Mouse (Mus musculus): ENCODE results near the gene Gm21992.
A peak's percentile ranks its signal among the peaks of the same experiment; 100 is the strongest.

The Gm21992 gene

GRCm38 (mm10) chr19:4811063-4811908 lies at the start of gene Gm21992, which contains the start of gene Rbm14:
Gm21992 (minus strand) TSS chr19:4811612.
Rbm14 (minus strand) TSS chr19:4811634.
- peak; percentile 98 to 99 for DNase-seq

- DNase-seq = no peak
Observed at GRCm38 (mm10) chr19:4859081-4859480, 47.7 kb upstream of the Gm21992 start.

- no peak for DNase-seq
Observed at GRCm38 (mm10) chr19:4855951-4856350, 44.5 kb upstream of the Gm21992 start.

DNA sequence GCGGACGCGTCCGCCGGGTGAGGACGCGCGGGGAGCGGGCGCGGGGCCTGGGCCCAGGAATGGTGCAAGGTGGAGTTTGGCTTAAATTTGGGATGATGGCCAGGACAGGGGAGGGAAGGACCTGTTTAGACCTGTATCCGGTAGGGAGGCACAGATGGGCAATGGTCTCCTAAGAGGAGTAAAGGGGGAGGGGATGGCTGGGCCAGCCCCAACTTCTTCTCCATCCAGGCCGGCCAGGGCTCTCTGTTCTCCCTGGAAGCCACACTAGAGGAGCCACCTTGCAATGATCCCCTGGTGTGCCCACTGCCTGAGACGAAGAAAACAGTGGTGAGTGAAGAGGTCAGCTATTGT lies 44.0 kb upstream of the Gm21992 start:
- DNase-seq = no peak

GRCm38 (mm10) chr19:4854552-4855469 lies 43.4 kb upstream of the Gm21992 start, which contains the start of gene Ctsf:
Ctsf (plus strand) TSS chr19:4855130.
- peak; percentile 95 for DNase-seq

- DNase-seq = no peak
Observed at GRCm38 (mm10) chr19:4850281-4850680, 38.9 kb upstream of the Gm21992 start.

- no peak for DNase-seq
Observed at GRCm38 (mm10) chr19:4849800-4850199, 38.4 kb upstream of the Gm21992 start.

DNA sequence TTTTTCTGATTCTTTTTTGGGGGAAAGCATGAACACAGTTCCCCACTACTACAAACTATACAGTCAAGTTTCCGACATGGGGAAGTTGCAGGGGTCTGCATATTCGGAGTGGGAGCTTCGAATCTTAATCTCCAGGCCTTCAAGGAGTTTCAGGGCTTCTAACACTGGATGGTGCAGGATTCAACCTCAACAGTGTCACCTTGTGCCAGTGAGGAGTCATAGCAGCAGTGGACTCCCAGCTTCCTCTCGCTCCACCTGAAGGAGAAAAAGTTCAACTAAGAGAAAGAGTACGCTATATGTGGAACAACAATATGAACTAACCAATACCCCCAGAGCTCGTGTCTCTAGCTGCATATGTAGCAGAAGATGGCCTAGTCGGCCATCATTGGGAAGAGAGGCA lies 36.1 kb upstream of the Gm21992 start:
- DNase-seq = peak; percentile 33 to 49

- no peak for DNase-seq
Observed at GRCm38 (mm10) chr19:4845846-4846245, 34.4 kb upstream of the Gm21992 start.

DNA sequence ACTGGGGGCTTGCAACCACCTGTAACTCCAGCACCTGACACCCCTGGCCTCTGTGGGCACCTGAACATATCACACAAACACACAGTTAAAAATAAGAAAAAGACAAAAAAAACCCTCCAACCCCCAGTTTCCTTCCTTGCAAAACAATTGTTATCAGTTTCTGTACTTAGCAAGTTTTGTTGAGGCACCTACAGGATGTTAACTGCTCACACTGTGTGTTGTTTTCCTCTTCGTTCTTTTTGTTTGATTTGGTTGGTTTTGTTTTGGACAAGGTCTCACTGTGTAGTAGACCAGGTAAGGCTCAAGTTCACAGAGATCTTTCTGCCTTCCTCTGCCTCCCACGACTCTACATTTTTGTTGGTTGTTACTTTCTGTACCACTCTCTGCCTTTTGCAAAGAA lies 31.2 kb upstream of the Gm21992 start:
- DNase-seq = no peak

- no peak for DNase-seq
Observed at GRCm38 (mm10) chr19:4840848-4841247, 29.4 kb upstream of the Gm21992 start.

DNA sequence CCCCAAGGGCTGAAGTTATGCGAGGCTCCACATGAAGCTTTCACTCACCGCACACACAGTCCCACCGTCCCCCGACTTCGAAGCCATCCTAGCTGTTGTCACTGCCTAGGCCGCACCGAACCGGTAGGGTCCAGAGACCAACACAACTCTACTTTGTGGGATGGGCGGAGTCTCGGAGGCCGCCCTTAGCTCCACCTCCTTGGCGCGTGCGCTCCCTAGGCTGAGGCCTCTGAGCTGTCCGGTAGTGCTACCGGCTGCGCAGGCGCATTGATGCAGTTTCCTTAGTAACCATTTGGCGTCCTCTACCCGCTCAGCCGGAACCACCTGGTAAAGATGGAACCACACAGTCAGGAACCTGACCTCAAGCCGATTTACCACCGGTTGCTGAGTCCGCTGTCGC lies 27.7 kb upstream of the Gm21992 start, which contains the start of the genes Ccs and Ccdc87:
Gene Ccs, minus strand, starts transcription at position 184 of the 400 bp plus-strand sequence.
Gene Ccdc87, plus strand, starts transcription at position 218 of the 400 bp plus-strand sequence.
- DNase-seq = peak; percentile 96 to 98

- DNase-seq = no peak
Observed at GRCm38 (mm10) chr19:4838526-4839140, 27.2 kb upstream of the Gm21992 start.

DNA sequence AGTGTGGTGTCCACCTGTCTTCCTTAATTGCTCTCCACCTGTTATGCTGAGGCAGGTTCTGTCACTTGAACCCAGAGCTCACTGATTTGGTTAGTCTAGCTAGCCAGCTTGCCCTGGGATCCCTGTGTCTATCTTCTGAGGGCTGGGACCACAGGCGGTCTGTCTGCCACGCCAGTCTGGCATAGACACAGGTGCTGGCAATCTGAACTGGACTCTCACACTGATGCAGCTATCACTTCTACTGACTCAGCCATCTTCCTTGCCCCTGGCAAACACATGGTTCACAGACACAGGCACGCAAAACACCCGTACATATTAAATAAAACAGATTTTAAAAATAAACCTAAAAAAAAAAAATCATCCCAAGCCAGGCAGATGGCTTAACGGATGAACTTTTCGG lies 25.6 kb upstream of the Gm21992 start:
- no peak for DNase-seq

- DNase-seq = no peak
Observed at GRCm38 (mm10) chr19:4836096-4836495, 24.7 kb upstream of the Gm21992 start.

GRCm38 (mm10) chr19:4833977-4834376 lies 22.6 kb upstream of the Gm21992 start:
- no peak for DNase-seq

DNA sequence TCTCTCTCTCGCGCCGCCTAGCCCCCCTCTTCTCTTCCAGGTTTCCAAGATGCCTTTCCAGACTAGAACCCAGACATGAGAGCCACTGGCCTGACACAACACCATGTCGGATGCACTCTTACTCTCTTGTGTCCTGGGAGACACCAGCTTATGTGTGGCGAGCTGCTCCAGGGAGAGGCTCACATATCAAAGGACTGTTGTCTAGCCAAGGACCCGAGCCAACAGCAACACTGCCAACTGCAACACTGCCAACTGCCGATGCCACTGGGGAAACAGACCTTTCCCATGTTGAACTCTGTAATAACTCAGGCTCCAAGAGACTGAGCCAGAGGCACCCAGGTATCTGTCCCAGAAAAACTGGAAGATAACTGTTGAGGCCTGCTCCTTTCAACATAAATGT lies 17.7 kb upstream of the Gm21992 start:
- DNase-seq = peak; percentile 79 to 85

GRCm38 (mm10) chr19:4828444-4829114 lies 17.2 kb upstream of the Gm21992 start:
- DNase-seq = no peak

- peak; percentile 42 to 50 for DNase-seq
Observed at GRCm38 (mm10) chr19:4820678-4821303, 9.4 kb upstream of the Gm21992 start.

- DNase-seq = no peak
Observed at GRCm38 (mm10) chr19:4817182-4817835, 5.9 kb upstream of the Gm21992 start.

DNA sequence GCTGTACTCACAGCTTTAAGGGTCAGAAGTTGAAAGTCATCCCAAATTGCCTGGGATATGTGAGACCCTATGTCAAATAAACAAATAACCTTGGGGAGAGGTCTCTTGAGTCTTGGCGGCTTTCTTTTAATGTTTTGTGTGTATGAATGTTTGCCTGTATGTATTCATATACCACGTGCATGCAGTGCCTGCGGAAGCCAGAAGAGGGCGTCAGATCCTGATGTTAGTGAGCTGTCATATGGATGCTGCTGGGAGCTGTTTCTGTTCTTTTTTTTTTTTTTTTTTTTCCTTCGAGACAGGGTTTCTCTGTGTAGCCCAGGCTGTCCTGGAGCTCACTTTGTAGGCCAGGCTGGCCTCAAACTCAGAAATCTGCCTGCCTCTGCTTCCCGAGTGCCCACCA lies 1.6 kb upstream of the Gm21992 start:
- peak; percentile 32 to 33 for DNase-seq

Data from cerebellum, adult 18-20 months (tissue).